Mouse (Mus musculus) embryonic facial prominence, embryonic 12.5 days (tissue): ENCODE data around the gene Ifna5. TPM values are rescaled to one million over a fixed set of nuclear protein-coding genes. Genes with fewer than 3 reads are reported as not detected.

ENCODE experiments used
- ATAC-seq: fragments of 200-750 bp; cut with Nextera tagmentation; 2 replicates; pipeline ENCODE4 v1.8.0; 2017; ENCODE audit not compliant: insufficient number of reproducible peaks, insufficient read depth, low FRiP score, low TSS enrichment
- H3K27ac ChIP-seq: fragments of 300-500 bp; sonication (generic); 2 replicates; pipeline ENCODE4 v1.5.1; 2016; ENCODE audit warnings: mild to moderate bottlenecking
- H3K27me3 ChIP-seq: fragments of 300-500 bp; sonication (generic); 2 replicates; pipeline ENCODE4 v1.6.1; 2016; ENCODE audit warnings: mild to moderate bottlenecking, moderate library complexity
- H3K36me3 ChIP-seq: fragments of 300-500 bp; sonication (generic); 2 replicates; pipeline ENCODE4 v1.6.1; 2016; ENCODE audit warnings: mild to moderate bottlenecking
- H3K4me1 ChIP-seq: fragments of 300-500 bp; sonication (generic); 2 replicates; pipeline ENCODE4 v1.6.1; 2016
- H3K4me2 ChIP-seq: fragments of 300-500 bp; sonication (generic); replicated peaks from 2 replicates; pipeline ENCODE4 v1.6.1; 2016; ENCODE audit warnings: mild to moderate bottlenecking, moderate library complexity
- H3K4me3 ChIP-seq: fragments of 300-500 bp; sonication (generic); 2 replicates; pipeline ENCODE4 v1.5.1; 2016; ENCODE audit warnings: mild to moderate bottlenecking
- H3K9ac ChIP-seq: fragments of 300-500 bp; sonication (generic); 2 replicates; pipeline ENCODE4 v1.6.1; 2016; ENCODE audit warnings: mild to moderate bottlenecking, moderate library complexity
- H3K9me3 ChIP-seq: fragments of 300-500 bp; sonication (generic); 2 replicates; pipeline ENCODE4 v1.6.1; 2016; ENCODE audit warnings: mild to moderate bottlenecking, moderate library complexity
- WGBS: fragments of 180-500 bp; shearing (Covaris S2); methylation state at CpG from one replicate; pipeline ENCODE4 v1.1.7; 2016; 5-methylcytosine and 5-hydroxymethylcytosine counted together
- polyA plus RNA-seq: library from polyadenylated mRNA; unstranded; fragments of >200 nt; fragmentation: Nextera tagmentation; extraction: Ambion mirVana; gene quantifications from 2 replicates; pipeline ENCODE4 v1.2.1, GENCODE M21; 2016

Gene Ifna5
- polyA plus RNA-seq, 1 experiment from 2014 or later, result not detected

DNA sequence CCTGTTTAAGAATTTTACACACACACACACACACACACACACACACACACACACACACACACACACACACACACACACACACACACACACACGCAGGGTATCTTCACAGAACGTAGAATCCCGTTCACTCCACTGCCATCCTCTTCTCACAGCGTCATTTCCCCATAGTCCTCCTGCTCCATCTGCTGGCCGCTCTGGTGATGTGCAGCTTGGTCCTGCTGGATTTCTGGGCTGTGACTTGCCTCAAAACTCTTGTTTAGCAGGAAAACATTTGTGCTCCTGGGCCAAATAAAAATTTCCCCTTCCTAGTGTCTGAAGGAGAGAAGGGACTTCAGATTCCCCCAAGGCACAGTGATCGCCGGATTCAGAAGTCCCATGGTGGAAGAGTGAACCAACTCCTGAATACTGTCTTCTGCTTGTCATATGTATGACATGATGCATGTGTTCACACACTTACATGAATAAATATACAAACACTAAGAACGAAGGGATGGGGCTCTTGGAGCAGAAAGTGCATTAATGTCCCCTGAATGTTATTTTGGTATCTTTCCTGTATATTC, 32.1 kb downstream of the Ifna5 start:
- Histone ChIP-seq H3K36me3 (no peaks in the 10 kb centered on the region), H3K4me3 (peak overlapping the region; percentile 50), H3K27ac (no peak overlapping the region), H3K4me2 (peak overlapping the region; percentile 85), H3K9me3 (no peaks in the 10 kb centered on the region), H3K27me3 (0 out of 2 replicates have a peak, but pooled peaks cover 5% of the 10 kb centered on the region), H3K9ac (0 out of 2 replicates have a peak overlapping the region, but pooled peaks have one; percentile 4), H3K4me1 (peaks cover 5% of the 10 kb centered on the region)
- ATAC-seq, result no peak
- under 1% methylated on average over 8 of the region's 8 CpGs for WGBS

DNA sequence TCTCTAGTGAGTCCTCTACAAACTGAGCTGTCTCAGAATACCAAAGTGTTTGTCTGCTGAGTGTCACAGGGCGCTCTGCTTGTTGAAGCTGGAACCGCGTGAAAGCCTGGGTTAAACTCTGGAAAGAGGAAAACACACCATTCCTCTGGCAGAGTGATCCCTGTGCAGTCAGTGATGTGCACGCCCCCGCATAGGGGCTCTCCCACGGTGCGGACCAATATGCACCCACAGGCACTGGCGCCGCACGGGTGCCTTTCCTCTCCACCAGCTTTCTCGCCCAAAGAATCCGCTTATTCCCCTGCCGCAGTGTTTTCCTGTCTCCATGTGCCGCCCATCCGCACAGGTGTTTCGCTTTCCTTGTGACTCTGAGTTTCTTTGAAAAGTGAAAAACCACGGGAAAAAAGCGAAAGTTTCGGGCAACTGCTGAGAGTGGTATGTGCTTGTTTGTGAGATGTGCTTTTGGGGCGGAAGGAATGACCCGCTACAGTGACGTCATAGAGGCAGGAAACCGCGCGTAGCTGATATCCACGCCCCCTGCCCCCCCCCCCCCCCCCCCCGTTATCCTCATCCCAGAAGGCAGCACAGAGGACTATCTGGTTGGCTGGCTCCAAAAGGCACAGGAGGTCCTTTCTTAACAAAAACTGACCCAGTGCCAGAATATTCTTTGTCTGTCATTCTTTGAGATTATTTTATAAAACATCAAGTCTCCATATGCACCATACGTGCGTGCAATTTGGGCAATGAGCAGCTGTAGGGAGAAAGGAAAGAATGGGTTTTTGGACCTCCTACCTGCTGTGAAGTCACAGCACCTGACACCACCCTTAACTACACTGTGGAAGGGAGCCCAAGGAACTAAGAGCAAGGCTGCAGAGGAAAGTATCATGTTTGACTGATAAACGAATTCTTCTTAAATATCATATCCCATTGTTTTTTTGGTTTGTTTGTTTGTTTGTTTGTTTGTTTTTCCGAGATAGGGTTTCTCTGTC, 32.9 kb downstream of the Ifna5 start:
- Histone ChIP-seq H3K4me2 (peak overlapping the region; percentile 85), H3K4me3 (peak overlapping the region; percentile 50), H3K9me3 (no peaks in the 10 kb centered on the region), H3K9ac (peak overlapping the region; percentile 4; the same call in 1 of the 2 replicates), H3K36me3 (no peaks in the 10 kb centered on the region), H3K4me1 (peaks cover 2% of the 10 kb centered on the region), H3K27me3 (0 out of 2 replicates have a peak, but pooled peaks cover 5% of the 10 kb centered on the region), H3K27ac (no peak overlapping the region)
- WGBS, result 7% methylated on average over 30 of the region's 31 CpGs
- ATAC-seq, result peak; percentile 65

DNA sequence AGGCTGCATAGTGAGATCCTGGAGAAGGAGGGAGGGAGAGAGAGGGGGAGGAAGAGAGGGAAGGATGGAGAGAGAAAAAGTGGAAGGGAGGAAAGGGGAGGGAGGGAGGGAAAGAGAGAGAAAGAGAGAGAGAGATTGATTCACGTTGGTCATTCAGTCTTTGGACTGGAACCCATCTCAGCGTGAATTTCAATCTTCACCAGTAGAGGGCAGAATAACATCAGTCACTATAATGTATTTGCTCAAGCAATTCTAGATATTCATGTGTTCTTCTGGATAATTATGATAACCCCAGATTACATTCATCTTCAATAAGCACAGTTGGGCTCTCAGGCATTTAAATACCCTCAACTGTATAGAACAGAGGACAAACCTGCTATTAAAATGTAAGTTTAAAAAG, 37.4 kb downstream of the Ifna5 start:
- no peak overlapping the region for H3K4me2 ChIP-seq
- H3K4me1 ChIP-seq, result no peaks in the 10 kb centered on the region
- H3K27ac ChIP-seq, result no peak overlapping the region
- no peak overlapping the region for H3K4me3 ChIP-seq
- H3K36me3 ChIP-seq, result no peaks in the 10 kb centered on the region
- no peaks in the 10 kb centered on the region for H3K27me3 ChIP-seq
- 0% methylated on average over 2 of the region's 2 CpGs for WGBS
- H3K9me3 ChIP-seq, result no peaks in the 10 kb centered on the region
- ATAC-seq, result no peak
- H3K9ac ChIP-seq, result no peak overlapping the region

DNA sequence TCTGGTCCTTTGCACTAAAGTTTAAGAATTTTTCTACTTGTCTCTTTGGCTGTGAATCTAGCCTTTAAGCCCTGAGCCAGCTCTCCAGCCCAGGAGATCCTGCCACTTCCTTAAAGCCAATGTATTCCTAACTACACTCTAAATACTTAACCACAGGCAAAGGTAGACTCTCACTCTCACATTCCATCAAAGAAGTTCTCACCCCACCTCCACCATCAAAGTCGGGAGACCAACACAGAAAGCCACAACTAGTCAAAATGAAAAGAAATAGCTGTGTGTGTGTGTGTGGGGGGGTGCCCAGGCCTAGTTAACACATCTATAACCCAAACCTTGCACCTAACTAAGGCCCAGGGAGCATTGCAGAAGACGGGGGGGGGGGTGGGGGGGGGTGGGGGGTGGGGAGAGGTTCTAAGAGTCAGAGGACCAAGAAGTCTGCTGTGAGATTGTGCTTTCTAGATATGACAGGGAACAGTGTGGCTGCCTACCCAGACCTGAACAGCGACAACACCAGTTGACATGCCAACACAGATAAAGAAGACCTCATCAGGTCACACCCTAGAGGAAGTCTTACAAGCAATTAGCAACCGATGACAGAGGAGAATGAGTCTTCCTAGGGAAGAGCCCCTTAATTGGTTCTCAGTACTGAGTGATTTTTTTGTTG, 40.2 kb downstream of the Ifna5 start:
- Histone ChIP-seq H3K9ac (no peak overlapping the region), H3K9me3 (no peaks in the 10 kb centered on the region), H3K4me1 (no peaks in the 10 kb centered on the region), H3K36me3 (no peaks in the 10 kb centered on the region), H3K4me3 (no peak overlapping the region), H3K4me2 (no peak overlapping the region), H3K27me3 (no peaks in the 10 kb centered on the region), H3K27ac (no peak overlapping the region)
- 69% methylated on average over 3 of the region's 4 CpGs for WGBS
- no peak for ATAC-seq

DNA sequence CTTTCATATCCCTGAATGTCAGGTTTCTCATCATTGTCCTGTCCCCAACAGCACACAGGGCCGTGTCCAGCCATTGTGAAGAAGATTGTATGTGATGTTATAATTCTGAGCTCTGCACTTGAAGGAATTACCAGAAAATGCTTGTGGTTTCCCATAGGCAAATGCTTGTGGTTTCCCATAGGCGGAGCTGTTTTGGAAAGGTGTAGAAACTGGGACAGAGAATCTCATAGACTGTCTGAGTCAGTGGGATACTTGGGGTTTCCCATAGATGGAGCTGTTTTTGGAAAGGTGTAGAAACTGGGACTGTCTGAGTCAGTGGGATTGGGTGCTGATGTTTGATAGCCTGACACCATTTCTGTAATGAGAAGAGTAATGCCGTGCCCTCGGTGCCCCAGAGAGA, 41.2 kb downstream of the Ifna5 start:
- Histone ChIP-seq H3K4me3 (no peak overlapping the region), H3K27ac (no peak overlapping the region)
- 69% methylated on average over 4 of the region's 4 CpGs for WGBS

DNA sequence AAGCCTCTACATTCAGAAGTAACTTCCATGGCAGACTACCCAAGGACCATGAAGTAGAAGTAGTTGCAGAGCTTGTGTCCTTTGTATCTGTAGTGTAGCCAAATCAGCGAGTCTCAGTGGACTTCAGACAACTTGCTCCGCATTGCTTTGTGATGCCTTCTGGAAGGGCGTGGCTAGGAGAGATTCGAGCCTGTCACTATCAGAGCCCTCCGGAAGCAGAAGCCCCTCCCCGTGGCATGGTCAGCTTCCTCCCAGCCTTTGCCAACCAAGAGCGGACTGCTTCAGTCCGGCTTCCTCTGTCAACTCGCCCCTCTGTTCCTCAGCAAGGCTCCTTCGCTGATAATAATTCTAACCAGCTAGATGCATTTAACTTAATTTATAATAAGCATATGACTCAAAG, 42.9 kb downstream of the Ifna5 start:
- WGBS, result 42% methylated on average over 10 of the region's 10 CpGs
- ATAC-seq, result no peak

More for the DNA sequence above, 41.2 kb downstream of the Ifna5 start:
- Histone ChIP-seq H3K4me1 (no peaks in the 10 kb centered on the region), H3K4me2 (no peak overlapping the region), H3K27me3 (no peaks in the 10 kb centered on the region), H3K9ac (no peak overlapping the region), H3K9me3 (no peaks in the 10 kb centered on the region), H3K36me3 (no peaks in the 10 kb centered on the region)
- no peak for ATAC-seq

DNA sequence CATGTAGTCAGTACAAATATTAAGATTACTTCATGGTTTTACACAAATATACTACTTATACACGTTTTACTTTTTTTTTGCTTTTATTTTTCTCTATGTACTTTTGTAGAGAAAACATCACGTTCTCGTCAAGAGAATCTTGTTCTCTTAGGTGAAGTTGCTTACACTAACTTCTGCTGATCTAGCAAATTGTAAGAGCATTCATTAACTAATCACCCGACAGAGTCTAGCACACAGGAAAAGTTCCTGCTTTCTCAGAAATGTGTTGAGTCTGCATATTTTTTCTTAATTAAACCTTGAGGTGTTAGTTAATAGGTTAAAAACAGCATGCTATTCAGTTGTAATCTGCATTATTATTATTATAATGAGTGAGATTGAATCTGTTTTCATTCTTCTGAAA, 43.4 kb downstream of the Ifna5 start:
- WGBS, result 78% methylated on average over 4 of the region's 4 CpGs
- no peak for ATAC-seq

More for the DNA sequence above, 42.9 kb downstream of the Ifna5 start:
- Histone ChIP-seq H3K9ac (no peak overlapping the region), H3K36me3 (no peaks in the 10 kb centered on the region), H3K9me3 (no peaks in the 10 kb centered on the region), H3K4me3 (no peak overlapping the region), H3K4me2 (no peak overlapping the region), H3K27me3 (no peaks in the 10 kb centered on the region), H3K4me1 (no peaks in the 10 kb centered on the region), H3K27ac (no peak overlapping the region)

DNA sequence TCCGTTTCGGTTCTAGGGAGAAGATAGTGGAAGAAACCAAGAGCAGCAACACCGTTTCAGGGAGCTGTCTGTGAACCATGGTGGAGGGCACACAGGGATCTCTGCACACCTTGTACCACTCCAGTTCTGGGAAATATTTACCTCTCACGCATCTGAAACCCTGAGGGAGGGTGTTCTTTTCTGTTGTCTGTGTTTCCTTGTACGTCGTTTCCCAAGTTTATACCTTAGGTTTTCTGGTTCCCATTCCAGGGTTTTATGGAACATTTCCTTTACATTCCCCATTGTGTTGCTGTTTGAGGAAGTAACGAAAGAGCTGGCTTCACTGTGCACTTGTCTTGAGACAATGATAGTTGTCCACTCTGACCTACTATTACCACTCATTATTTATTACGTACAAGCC, 44.8 kb downstream of the Ifna5 start, which contains the start of gene Ifne:
Gene Ifne, minus strand, starts transcription at position 101 of the 400 bp plus-strand sequence.
- no peaks in the 10 kb centered on the region for H3K36me3 ChIP-seq
- H3K4me2 ChIP-seq, result no peak within 1 kb of the TSS
- H3K4me3 ChIP-seq, result no peak within 1 kb of the TSS
- no peaks in the 10 kb centered on the region for H3K9me3 ChIP-seq
- no peaks in the 10 kb centered on the region for H3K27me3 ChIP-seq
- no peaks in the 10 kb centered on the region for H3K4me1 ChIP-seq
- no peak for ATAC-seq
- WGBS, result 89% methylated on average over 8 of the region's 8 CpGs
- H3K27ac ChIP-seq, result no peak within 1 kb of the TSS
- no peak within 1 kb of the TSS for H3K9ac ChIP-seq

More for the DNA sequence above, 43.4 kb downstream of the Ifna5 start:
- no peaks in the 10 kb centered on the region for H3K27me3 ChIP-seq
- H3K9ac ChIP-seq, result no peak overlapping the region
- no peaks in the 10 kb centered on the region for H3K9me3 ChIP-seq
- no peak overlapping the region for H3K27ac ChIP-seq
- H3K4me2 ChIP-seq, result no peak overlapping the region
- no peaks in the 10 kb centered on the region for H3K4me1 ChIP-seq
- H3K36me3 ChIP-seq, result no peaks in the 10 kb centered on the region
- no peak overlapping the region for H3K4me3 ChIP-seq

Other genes with a start within 250 kb of the Ifna5 start
- gene Ifna9, start 243.1 kb upstream of the Ifna5 start, polyA plus RNA-seq, result not detected in 2 replicates
- not detected in 2 replicates for gene Ifna12, start 232.1 kb upstream of the Ifna5 start, polyA plus RNA-seq
- not detected in 2 replicates for gene C87499, start 201.1 kb upstream of the Ifna5 start, polyA plus RNA-seq
- gene Ifna13, start 191.1 kb upstream of the Ifna5 start, polyA plus RNA-seq, result not detected in 2 replicates
- not detected in 2 replicates for gene Ifna16, start 158.6 kb upstream of the Ifna5 start, polyA plus RNA-seq
- not detected in 2 replicates for gene Ifna2, start 151.6 kb upstream of the Ifna5 start, polyA plus RNA-seq
- not detected in 2 replicates for gene Ifnab, start 144.2 kb upstream of the Ifna5 start, polyA plus RNA-seq
- gene Gm26566, start 113.7 kb upstream of the Ifna5 start, polyA plus RNA-seq, result 1.5 and 1.8 TPM in 2 replicates
- 130 and 143 TPM in 2 replicates for gene Klhl9, start 113.1 kb upstream of the Ifna5 start, polyA plus RNA-seq
- not detected in 2 replicates for gene Gm13271, start 80.7 kb upstream of the Ifna5 start, polyA plus RNA-seq
- gene Gm13283, start 75.4 kb upstream of the Ifna5 start, polyA plus RNA-seq, result 0.32 and 0.41 TPM in 2 replicates
- gene Gm13290, start 61.7 kb upstream of the Ifna5 start, polyA plus RNA-seq, result 0.37 TPM in 1 of 2 replicates, not detected in the other
- gene Gm13289, start 58.6 kb upstream of the Ifna5 start, polyA plus RNA-seq, result not detected in 2 replicates
- not detected in 2 replicates for gene Gm13272, start 55.7 kb upstream of the Ifna5 start, polyA plus RNA-seq
- 0.20 and 0.32 TPM in 2 replicates for gene Ifnz, start 53.4 kb upstream of the Ifna5 start, polyA plus RNA-seq
- not detected in 2 replicates for gene Gm13276, start 49.8 kb upstream of the Ifna5 start, polyA plus RNA-seq
- gene Gm13277, start 46.9 kb upstream of the Ifna5 start, polyA plus RNA-seq, result not detected in 2 replicates
- gene Gm13278, start 44.0 kb upstream of the Ifna5 start, polyA plus RNA-seq, result not detected in 2 replicates
- not detected in 2 replicates for gene Gm13275, start 41.0 kb upstream of the Ifna5 start, polyA plus RNA-seq
- gene Gm13279, start 38.1 kb upstream of the Ifna5 start, polyA plus RNA-seq, result not detected in 2 replicates
- gene Gm13285, start 35.9 kb upstream of the Ifna5 start, polyA plus RNA-seq, result 1.0 and 1.5 TPM in 2 replicates
- gene Gm13287, start 32.3 kb upstream of the Ifna5 start, polyA plus RNA-seq, result not detected in 2 replicates
- 0.15 TPM in 1 of 2 replicates, not detected in the other for gene Gm13288, start 30.0 kb upstream of the Ifna5 start, polyA plus RNA-seq
- gene Ifna7, start 19.3 kb upstream of the Ifna5 start, polyA plus RNA-seq, result not detected in 2 replicates
- not detected in 2 replicates for gene Ifna11, start 15.6 kb upstream of the Ifna5 start, polyA plus RNA-seq
- gene Ifna6, start 8.1 kb upstream of the Ifna5 start, polyA plus RNA-seq, result not detected in 2 replicates
- not detected in 2 replicates for gene Ifna4, start 6.3 kb downstream of the Ifna5 start, polyA plus RNA-seq
- gene Ifna1, start 14.6 kb downstream of the Ifna5 start, polyA plus RNA-seq, result not detected in 2 replicates
- gene Ifne, start 44.7 kb downstream of the Ifna5 start, polyA plus RNA-seq, result not detected in 2 replicates